Mouse (Mus musculus) hindbrain, embryonic 11.5 days (tissue): ENCODE measurements around the gene Gpr155. TPM values are rescaled to one million over a fixed set of nuclear protein-coding genes. Genes with fewer than 3 reads are reported as not detected.

Experiments used
- ATAC-seq: fragments of 200-750 bp; cut with Nextera tagmentation; 2 replicates; pipeline ENCODE4 v1.8.0; 2017; ENCODE audit warnings: mild to moderate bottlenecking, moderate TSS enrichment, moderate library complexity; ENCODE audit not compliant: low FRiP score
- DNase-seq: peaks from one replicate; pipeline ENCODE4 v3.0.0-alpha.2; 2015; ENCODE audit warnings: low spot score
- H3K27ac ChIP-seq: fragments of 300-500 bp; sonication (generic); 2 replicates; pipeline ENCODE4 v1.5.1; 2014; ENCODE audit warnings: mild to moderate bottlenecking, low read depth, low read length
- H3K27me3 ChIP-seq: fragments of 300-500 bp; sonication (generic); 2 replicates; pipeline ENCODE4 v1.6.1; 2014; ENCODE audit warnings: mild to moderate bottlenecking, low read length, moderate library complexity, mixed read lengths; ENCODE audit not compliant: control insufficient read depth, insufficient read depth
- H3K36me3 ChIP-seq: fragments of 300-500 bp; sonication (generic); 2 replicates; pipeline ENCODE4 v1.6.1; 2014; ENCODE audit warnings: mild to moderate bottlenecking, low read length, moderate library complexity, mixed read lengths; ENCODE audit not compliant: control insufficient read depth, insufficient read depth
- H3K4me1 ChIP-seq: fragments of 300-500 bp; sonication (generic); replicated peaks from 2 replicates; pipeline ENCODE4 v1.6.1; 2014; ENCODE audit warnings: low read length, mixed read lengths; ENCODE audit not compliant: control insufficient read depth, insufficient read depth
- H3K4me2 ChIP-seq: fragments of 300-500 bp; sonication (generic); replicated peaks from 2 replicates; pipeline ENCODE4 v1.6.1; 2014; ENCODE audit warnings: mild to moderate bottlenecking, low read depth, low read length
- H3K4me3 ChIP-seq: fragments of 300-500 bp; sonication (generic); 2 replicates; pipeline ENCODE4 v1.5.1; 2014; ENCODE audit warnings: low read depth, low read length
- H3K9ac ChIP-seq: fragments of 300-500 bp; sonication (generic); 2 replicates; pipeline ENCODE4 v1.6.1; 2014; ENCODE audit warnings: low read depth, low read length
- H3K9me3 ChIP-seq: fragments of 300-500 bp; sonication (generic); 2 replicates; pipeline ENCODE4 v1.6.1; 2016; ENCODE audit warnings: low read length; ENCODE audit not compliant: control insufficient read depth
- WGBS: fragments of 180-500 bp; shearing (Covaris S2); extraction: QIAGEN DNeasy Blood & Tissue Kit; methylation state at CpG from one replicate; pipeline ENCODE4 v1.1.7; 2014; 5-methylcytosine and 5-hydroxymethylcytosine counted together
- polyA plus RNA-seq: library from polyadenylated mRNA; unstranded; fragments of >200 nt; fragmentation: Nextera tagmentation; extraction: Ambion mirVana; gene quantifications from 2 replicates; pipeline ENCODE4 v1.2.1, GENCODE M21; 2014

Gene Gpr155
- polyA plus RNA-seq, 1 experiment from 2014 or later: 5.2 TPM

DNA sequence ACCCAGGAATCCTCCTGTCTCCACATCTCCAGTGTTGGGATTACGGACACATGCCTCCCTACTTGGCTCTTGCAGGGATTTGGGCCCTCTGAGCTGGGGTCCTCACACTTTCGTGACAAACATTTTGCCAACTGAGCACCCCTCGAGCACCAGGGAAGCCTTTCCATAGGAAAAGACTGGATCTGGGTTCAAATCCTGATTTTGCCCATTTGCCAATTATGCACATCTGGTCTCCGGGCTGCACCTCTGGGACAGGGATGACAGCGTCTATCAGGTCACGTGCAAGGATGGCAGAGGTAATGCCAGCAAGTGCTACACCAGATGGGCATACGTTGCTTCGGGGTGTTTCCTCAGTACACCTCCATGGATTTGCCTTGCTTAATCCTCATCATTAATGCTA lies 23.7 kb upstream of the Gpr155 start:
- Histone ChIP-seq H3K9me3 (no peaks in the 10 kb centered on the region), H3K4me3 (no peak overlapping the region), H3K4me2 (no peak overlapping the region), H3K27ac (no peak overlapping the region), H3K36me3 (no peaks in the 10 kb centered on the region), H3K27me3 (no peaks in the 10 kb centered on the region), H3K4me1 (no peaks in the 10 kb centered on the region), H3K9ac (no peak overlapping the region)
- DNase-seq (no peak), ATAC-seq (no peak)
- WGBS: 91% methylated on average over 8 of the region's 8 CpGs

DNA sequence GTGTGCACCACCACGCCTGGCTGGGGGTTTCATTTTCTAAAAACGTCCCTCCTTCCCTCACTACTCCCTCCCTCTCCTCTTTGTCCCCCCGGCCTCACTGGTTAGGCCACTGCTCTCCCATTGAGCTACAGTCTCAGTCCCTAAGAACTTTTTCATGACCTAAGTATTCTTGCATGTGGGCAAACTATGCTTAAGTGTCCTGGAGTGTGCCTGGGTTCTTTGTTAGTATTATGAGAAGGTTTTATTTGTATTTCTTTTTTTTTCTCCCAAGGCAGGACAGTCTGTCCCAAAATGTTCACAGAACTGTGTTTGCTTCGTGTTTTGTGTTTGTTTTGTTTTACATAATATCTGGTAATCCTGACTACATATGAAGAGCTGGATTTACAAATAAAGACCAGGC lies 21.3 kb upstream of the Gpr155 start:
- DNase-seq (no peak), ATAC-seq (no peak)
- Histone ChIP-seq H3K27ac (no peak overlapping the region), H3K9ac (no peak overlapping the region), H3K4me1 (no peaks in the 10 kb centered on the region), H3K36me3 (no peaks in the 10 kb centered on the region), H3K4me3 (no peak overlapping the region), H3K4me2 (no peak overlapping the region), H3K27me3 (no peaks in the 10 kb centered on the region), H3K9me3 (no peaks in the 10 kb centered on the region)
- WGBS: 59% methylated on average over 4 of the region's 4 CpGs

DNA sequence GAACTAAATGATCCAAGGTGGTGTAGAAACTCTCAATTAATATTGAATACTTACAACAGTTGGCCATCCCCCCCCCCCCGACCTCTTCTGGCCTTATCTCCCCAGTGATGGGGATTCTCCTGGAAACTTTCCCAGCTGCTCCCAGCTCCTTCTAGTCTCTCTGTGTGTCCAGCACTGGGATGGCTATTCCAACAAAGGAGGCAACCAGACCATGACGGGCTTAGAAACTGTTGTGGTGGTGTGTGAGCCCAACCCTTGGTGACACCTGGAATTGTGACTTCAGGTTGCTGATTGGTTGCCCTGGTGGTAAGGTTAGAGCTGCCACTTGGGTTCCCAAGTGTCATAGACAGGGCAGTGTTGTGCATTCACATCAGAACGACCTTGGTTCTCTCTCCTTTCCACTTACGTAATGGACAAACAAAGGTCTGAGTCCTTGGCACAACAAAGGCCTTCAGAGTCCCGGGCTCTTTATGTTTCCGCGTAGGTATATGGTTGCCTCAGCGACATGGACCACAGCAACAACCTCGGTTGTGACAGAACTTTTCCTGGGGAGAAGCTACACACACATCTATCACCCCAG lies 20.1 kb upstream of the Gpr155 start:
- H3K4me3 ChIP-seq: no peak overlapping the region
- ATAC-seq (no peak), DNase-seq (no peak)
- no peak overlapping the region for H3K4me2 ChIP-seq
- H3K9ac ChIP-seq: no peak overlapping the region
- no peak overlapping the region for H3K27ac ChIP-seq
- H3K27me3 ChIP-seq: no peaks in the 10 kb centered on the region
- no peaks in the 10 kb centered on the region for H3K36me3 ChIP-seq
- no peaks in the 10 kb centered on the region for H3K9me3 ChIP-seq
- no peaks in the 10 kb centered on the region for H3K4me1 ChIP-seq
- WGBS: 85% methylated on average over 9 of the region's 9 CpGs

DNA sequence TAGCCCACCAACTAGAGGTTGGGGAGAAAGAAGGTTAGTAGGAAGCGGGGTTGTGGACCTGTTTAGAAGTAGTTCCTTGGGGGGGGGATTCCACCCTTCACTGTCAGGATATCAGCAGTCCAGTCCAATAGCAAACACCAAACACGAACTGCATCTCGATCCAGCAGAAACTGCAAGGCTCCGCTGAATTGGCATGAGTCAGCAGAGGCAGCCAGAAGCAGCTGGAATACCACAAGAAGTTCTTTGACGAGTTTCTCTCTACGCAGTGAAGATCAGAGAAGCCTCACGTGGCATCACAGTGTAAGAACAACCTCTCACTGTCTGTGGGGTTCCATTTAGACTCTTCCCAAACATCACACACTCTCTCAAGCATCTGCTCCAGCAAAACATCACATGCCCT lies 18.6 kb upstream of the Gpr155 start:
- H3K9ac ChIP-seq: no peak overlapping the region
- no peak overlapping the region for H3K4me2 ChIP-seq
- no peak overlapping the region for H3K27ac ChIP-seq
- DNase-seq (no peak), ATAC-seq (no peak)
- 87% methylated on average over 7 of the region's 7 CpGs for WGBS
- no peaks in the 10 kb centered on the region for H3K9me3 ChIP-seq
- H3K27me3 ChIP-seq: no peaks in the 10 kb centered on the region
- no peak overlapping the region for H3K4me3 ChIP-seq
- no peaks in the 10 kb centered on the region for H3K36me3 ChIP-seq
- no peaks in the 10 kb centered on the region for H3K4me1 ChIP-seq

- DNase-seq: no peak
- no peak overlapping the region for H3K4me2 ChIP-seq
- H3K36me3 ChIP-seq: no peaks in the 10 kb centered on the region
- H3K27ac ChIP-seq: no peak overlapping the region
- no peaks in the 10 kb centered on the region for H3K9me3 ChIP-seq
- 92% methylated on average over 9 of the region's 9 CpGs for WGBS
- no peaks in the 10 kb centered on the region for H3K4me1 ChIP-seq
- no peak overlapping the region for H3K4me3 ChIP-seq
- H3K9ac ChIP-seq: no peak overlapping the region
- ATAC-seq: no peak
- no peaks in the 10 kb centered on the region for H3K27me3 ChIP-seq
Measured at GRCm38 (mm10) chr2:73404442-73404841, 18.1 kb upstream of the Gpr155 start.

DNA sequence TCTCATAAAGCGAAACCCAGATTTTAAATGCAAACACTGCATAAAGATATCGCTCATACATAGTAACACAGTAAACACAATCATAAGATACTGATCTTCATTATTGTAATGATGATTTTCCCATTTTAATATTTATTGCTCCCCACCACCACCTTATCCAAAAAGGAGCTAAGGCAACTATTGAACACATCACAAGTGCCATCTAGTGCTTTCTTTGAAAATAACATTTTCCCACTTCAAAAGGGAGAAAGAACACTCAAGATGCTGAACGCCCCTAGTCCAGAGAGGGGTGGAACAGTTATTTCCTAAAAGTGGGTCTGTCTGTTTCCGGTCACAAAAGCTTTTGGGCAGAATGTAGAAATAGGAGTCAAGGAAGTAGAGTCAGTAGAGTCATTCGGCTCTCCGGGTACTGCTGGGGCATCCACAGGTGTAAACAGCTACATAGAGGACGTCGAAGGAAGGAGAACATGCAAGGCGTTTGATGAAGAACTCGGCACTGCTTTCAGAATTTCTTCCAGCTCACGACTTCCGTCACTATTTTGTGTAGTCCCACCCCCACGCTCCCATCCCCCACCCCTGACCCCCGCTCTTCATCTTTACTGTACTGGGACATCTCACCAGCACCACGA lies 17.1 kb upstream of the Gpr155 start:
- Histone ChIP-seq H3K9ac (no peak overlapping the region), H3K4me2 (no peak overlapping the region), H3K36me3 (no peaks in the 10 kb centered on the region), H3K27ac (no peak overlapping the region), H3K27me3 (no peaks in the 10 kb centered on the region), H3K4me1 (no peaks in the 10 kb centered on the region), H3K9me3 (no peaks in the 10 kb centered on the region), H3K4me3 (no peak overlapping the region)
- WGBS: 88% methylated on average over 15 of the region's 15 CpGs
- DNase-seq: no peak
- ATAC-seq: no peak

DNA sequence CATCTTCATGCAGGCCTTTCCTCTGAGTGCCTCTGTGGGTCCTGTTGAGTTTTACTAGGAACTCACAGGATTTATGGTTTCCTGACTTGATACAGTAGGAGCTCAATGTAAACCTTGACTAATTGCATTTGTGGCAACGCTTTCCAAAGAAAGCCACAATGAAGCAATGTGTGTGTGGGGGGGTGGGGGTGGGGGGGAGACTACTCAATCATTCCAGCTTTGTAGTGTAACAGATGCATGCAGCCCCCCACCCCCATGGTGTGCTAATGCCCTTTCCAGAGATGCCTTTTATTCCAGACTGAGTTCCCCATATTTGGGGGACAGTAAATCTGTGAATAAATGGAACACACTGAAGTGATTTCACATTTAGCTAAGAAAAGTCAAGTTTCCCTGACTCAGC lies 15.3 kb upstream of the Gpr155 start:
- Histone ChIP-seq H3K4me2 (no peak overlapping the region), H3K9ac (no peak overlapping the region), H3K27ac (no peak overlapping the region), H3K4me1 (no peaks in the 10 kb centered on the region), H3K36me3 (no peaks in the 10 kb centered on the region), H3K4me3 (no peak overlapping the region), H3K27me3 (no peaks in the 10 kb centered on the region), H3K9me3 (no peaks in the 10 kb centered on the region)
- no peak for DNase-seq
- ATAC-seq: no peak
- 47% methylated on average over 1 of the region's 1 CpGs for WGBS

DNA sequence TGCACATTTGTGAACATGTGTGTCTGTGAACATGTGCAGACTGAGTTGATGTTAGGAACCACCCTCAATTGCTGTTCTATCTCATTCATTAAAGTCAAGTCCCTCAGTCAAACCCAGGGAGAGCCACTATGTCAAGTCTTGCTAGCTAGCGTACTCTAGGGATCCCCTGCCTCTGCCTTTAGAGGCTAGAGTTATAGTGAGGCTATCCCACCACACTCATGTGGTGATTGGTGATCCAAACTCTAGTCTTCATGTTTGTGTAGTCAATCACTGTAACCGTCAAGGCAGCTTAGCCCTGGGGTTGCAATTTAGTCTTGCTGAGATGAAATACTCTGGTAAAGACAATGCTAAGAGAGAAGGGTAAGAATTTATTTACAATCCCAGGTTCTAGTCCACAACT lies 11.1 kb upstream of the Gpr155 start:
- H3K27me3 ChIP-seq: no peaks in the 10 kb centered on the region
- ATAC-seq: no peak
- DNase-seq: no peak
- H3K9me3 ChIP-seq: no peaks in the 10 kb centered on the region
- WGBS: 90% methylated on average over 2 of the region's 2 CpGs
- H3K4me3 ChIP-seq: no peak overlapping the region
- no peak overlapping the region for H3K4me2 ChIP-seq
- H3K4me1 ChIP-seq: no peaks in the 10 kb centered on the region
- H3K36me3 ChIP-seq: no peaks in the 10 kb centered on the region
- H3K27ac ChIP-seq: no peak overlapping the region
- no peak overlapping the region for H3K9ac ChIP-seq

GRCm38 (mm10) chr2:73396828-73397325 lies 10.5 kb upstream of the Gpr155 start:
- Histone ChIP-seq H3K27ac (no peak overlapping the region), H3K27me3 (no peaks in the 10 kb centered on the region), H3K4me2 (no peak overlapping the region), H3K9ac (no peak overlapping the region), H3K9me3 (no peaks in the 10 kb centered on the region), H3K36me3 (no peaks in the 10 kb centered on the region), H3K4me3 (no peak overlapping the region), H3K4me1 (no peaks in the 10 kb centered on the region)
- WGBS: 96% methylated on average over 3 of the region's 3 CpGs
- DNase-seq (no peak), ATAC-seq (no peak)
